In genomic region chr11:20248277-20248676, GRCm38 (mm10) we compare ENCODE assay signal across 8 mouse cellular contexts. TPM values are rescaled to one million over a fixed set of nuclear protein-coding genes. Genes with fewer than 3 reads are reported as not detected.
DNase-seq lines count a peak whose midpoint lies in the region; ATAC-seq and TF ChIP-seq lines count a peak whose summit lies in the region.

No protein-coding gene starts in this region.

- no peak for TF ChIP-seq CTCF in layer of hippocampus, adult 2 months (conservative IDR thresholded peaks at IDR 0.05)
- no peak for TF ChIP-seq CTCF in hindbrain, postnatal 0 days (IDR thresholded peaks at IDR 0.05; ENCODE audit: low read depth)

- DNase-seq in layer of hippocampus, adult 2 months (ENCODE audit: low spot score in 2 of 2): no peak
- no peak for DNase-seq in layer of hippocampus, adult 18-20 months (ENCODE audit: low spot score in 2 of 2)
- DNase-seq in embryo, embryonic 9.5 days (ENCODE audit: extremely low spot score): peak; percentile 19
- no peak for DNase-seq in hindbrain, postnatal 0 days (ENCODE audit: low spot score)
- DNase-seq in midbrain, embryonic 14.5 days: peak; percentile 31
- DNase-seq in layer of hippocampus, adult 11-12 months (ENCODE audit: low spot score): no peak
- no peak for DNase-seq in frontal cortex, adult 2 months (ENCODE audit: extremely low spot score in 1 of 2, low spot score in 1 of 2)
- DNase-seq in urinary bladder, postnatal 10 days (ENCODE audit: low spot score): no peak

- no peaks in the 10 kb centered on the region for H3K36me3 ChIP-seq in hindbrain, postnatal 0 days (ENCODE audit: insufficient read depth, low read length)
- no peaks in the 10 kb centered on the region for H3K36me3 ChIP-seq in midbrain, embryonic 14.5 days (ENCODE audit: control insufficient read depth, insufficient read depth, low read length)

- H3K9ac ChIP-seq in hindbrain, postnatal 0 days (replicated peaks; ENCODE audit: low read length): peak overlapping the region; percentile 94
- H3K9ac ChIP-seq in midbrain, embryonic 14.5 days (replicated peaks; ENCODE audit: low read length): peak overlapping the region; percentile 92

- H3K27ac ChIP-seq in layer of hippocampus, adult 2 months: peak overlapping the region; percentile 94
- H3K27ac ChIP-seq in hindbrain, postnatal 0 days: peak overlapping the region; percentile 91; the same call in 1 of the 2 replicates
- peak overlapping the region; percentile 87; the same call in 1 of the 2 replicates for H3K27ac ChIP-seq in midbrain, embryonic 14.5 days (replicated peaks; ENCODE audit: low read depth, low read length)

- peak overlapping the region; percentile 98 for H3K4me3 ChIP-seq in layer of hippocampus, adult 2 months
- H3K4me3 ChIP-seq in hindbrain, postnatal 0 days (ENCODE audit: low read length): peak overlapping the region; percentile 95
- H3K4me3 ChIP-seq in midbrain, embryonic 14.5 days (replicated peaks; ENCODE audit: low read depth, low read length): peak overlapping the region; percentile 89

- H3K9me3 ChIP-seq in hindbrain, postnatal 0 days (ENCODE audit: low read length): no peaks in the 10 kb centered on the region
- no peaks in the 10 kb centered on the region for H3K9me3 ChIP-seq in midbrain, embryonic 14.5 days (ENCODE audit: control insufficient read depth, low read length)

- ATAC-seq in hindbrain, postnatal 0 days: no peak
- ATAC-seq in midbrain, embryonic 14.5 days (ENCODE audit: low FRiP score, low TSS enrichment): no peak

- peaks cover 14% of the 10 kb centered on the region; the same call in 1 of the 2 replicates for H3K4me1 ChIP-seq in hindbrain, postnatal 0 days (ENCODE audit: insufficient read depth, low read length)
- H3K4me1 ChIP-seq in midbrain, embryonic 14.5 days (ENCODE audit: control insufficient read depth, insufficient read depth, low read length): peaks cover 13% of the 10 kb centered on the region

- WGBS in hindbrain, postnatal 0 days: 14% methylated on average over 4 of the region's 4 CpGs
- 9% methylated on average over 4 of the region's 4 CpGs for WGBS in midbrain, embryonic 14.5 days

- peak overlapping the region; percentile 96 for H3K4me2 ChIP-seq in hindbrain, postnatal 0 days (ENCODE audit: low read depth, low read length)
- H3K4me2 ChIP-seq in midbrain, embryonic 14.5 days (ENCODE audit: low read length): peak overlapping the region; percentile 90

- no peaks in the 10 kb centered on the region for H3K27me3 ChIP-seq in hindbrain, postnatal 0 days (ENCODE audit: insufficient read depth, low read length)
- H3K27me3 ChIP-seq in midbrain, embryonic 14.5 days (ENCODE audit: control insufficient read depth, insufficient read depth, low read length): no peaks in the 10 kb centered on the region

RNA-seq across cellular contexts. Expression of gene Cep68, which starts 1.0 kb away (rescaled TPM):
- 10 to 100 TPM; 34.0 to 36.3 TPM for total RNA-seq in layer of hippocampus, adult 2 months (2021)
- 10 to 100 TPM; 31.3 to 35.2 TPM for total RNA-seq in layer of hippocampus, adult 18-20 months (2021)
- total RNA-seq in hindbrain, postnatal 0 days (2014; rRNA removed): 43.5 and 61.1 TPM in 2 replicates
- 23.1 and 24.4 TPM in 2 replicates for polyA plus RNA-seq in hindbrain, postnatal 0 days (2015; fragmentation: Nextera tagmentation; extraction: Ambion mirVana)
- polyA plus RNA-seq in midbrain, embryonic 14.5 days (2014; fragmentation: Nextera tagmentation; extraction: Ambion mirVana): 16.9 and 29.5 TPM in 2 replicates
- 18.9 and 19.6 TPM in 2 replicates for polyA plus RNA-seq in frontal cortex, adult 2 months (2012; rRNA removed)

RNA-seq across cellular contexts. Expression of gene Rab1a, which starts 47.0 kb away (rescaled TPM):
- 100 to 1,000 TPM; 161 to 162 TPM for total RNA-seq in layer of hippocampus, adult 2 months (2021)
- 100 to 1,000 TPM; 160 to 172 TPM for total RNA-seq in layer of hippocampus, adult 18-20 months (2021)
- total RNA-seq in hindbrain, postnatal 0 days (2014; rRNA removed): 92.4 and 100 TPM in 2 replicates
- 310 TPM in 2 replicates for polyA plus RNA-seq in hindbrain, postnatal 0 days (2015; fragmentation: Nextera tagmentation; extraction: Ambion mirVana)
- 289 and 293 TPM in 2 replicates for polyA plus RNA-seq in midbrain, embryonic 14.5 days (2014; fragmentation: Nextera tagmentation; extraction: Ambion mirVana)
- 210 and 221 TPM in 2 replicates for polyA plus RNA-seq in frontal cortex, adult 2 months (2012; rRNA removed)

Comparison
In these comparisons a context has a peak if more than half of its experiments do, and no peak if none do; other contexts are left out.
1. DNase-seq: peak in embryo, embryonic 9.5 days (single experiment) and midbrain, embryonic 14.5 days (single experiment); none in layer of hippocampus, adult 2 months (0 of 2), layer of hippocampus, adult 18-20 months (0 of 2), hindbrain, postnatal 0 days (single experiment), layer of hippocampus, adult 11-12 months (single experiment), frontal cortex, adult 2 months (0 of 2) and urinary bladder, postnatal 10 days (single experiment).
2. Peak in every context shown above with its lines, with median percentiles within 50 percentile points of each other: H3K27ac ChIP-seq and H3K4me3 ChIP-seq.